Mouse (Mus musculus): Measurements from ENCODE around the gene Eml3. TPM values are rescaled to one million over a fixed set of nuclear protein-coding genes. Genes with fewer than 3 reads are reported as not detected.
"Not testable (repeated sequence)": the region's sequence is repeated elsewhere in the genome, so short reads cannot be mapped to it uniquely, and the experiment has no call there.

The Eml3 gene
- polyA plus RNA-seq, 1 experiment from 2014 or later, result 35.6 TPM

DNA sequence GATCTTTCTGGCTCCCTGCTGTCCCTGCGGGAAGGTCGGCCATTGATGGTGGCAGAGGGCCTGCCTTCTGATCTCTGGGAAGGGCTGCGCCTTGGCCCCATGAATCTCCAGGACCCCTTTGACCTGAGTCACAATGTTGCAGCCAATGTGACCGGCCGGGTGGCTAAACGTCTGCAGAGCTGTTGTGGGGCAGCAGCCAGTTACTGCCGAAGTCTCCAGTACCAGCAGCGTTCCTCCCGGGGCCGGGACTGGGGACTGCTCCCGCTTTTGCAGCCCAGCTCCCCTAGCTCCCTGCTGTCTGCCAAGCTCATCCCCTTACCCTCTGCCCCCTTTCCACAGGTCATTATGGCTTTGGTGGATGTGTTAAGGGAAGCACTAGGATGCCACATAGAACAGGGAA is 35.7 kb downstream of the Eml3 start:
- no peak for ATAC-seq (ENCODE audit: borderline replicate concordance, extremely low read depth, low FRiP score, low TSS enrichment)
- H3K36me3 ChIP-seq, result peaks cover 66% of the 10 kb centered on the region
- no peaks in the 10 kb centered on the region for H3K27me3 ChIP-seq
- H3K27ac ChIP-seq, result no peak overlapping the region
- no peak overlapping the region for H3K4me2 ChIP-seq
- 86% methylated on average over 11 of the region's 11 CpGs for WGBS
- H3K9me3 ChIP-seq, result no peaks in the 10 kb centered on the region
- peaks cover 19% of the 10 kb centered on the region for H3K4me1 ChIP-seq
- no peak overlapping the region for H3K9ac ChIP-seq
- H3K4me3 ChIP-seq, result no peak overlapping the region

DNA sequence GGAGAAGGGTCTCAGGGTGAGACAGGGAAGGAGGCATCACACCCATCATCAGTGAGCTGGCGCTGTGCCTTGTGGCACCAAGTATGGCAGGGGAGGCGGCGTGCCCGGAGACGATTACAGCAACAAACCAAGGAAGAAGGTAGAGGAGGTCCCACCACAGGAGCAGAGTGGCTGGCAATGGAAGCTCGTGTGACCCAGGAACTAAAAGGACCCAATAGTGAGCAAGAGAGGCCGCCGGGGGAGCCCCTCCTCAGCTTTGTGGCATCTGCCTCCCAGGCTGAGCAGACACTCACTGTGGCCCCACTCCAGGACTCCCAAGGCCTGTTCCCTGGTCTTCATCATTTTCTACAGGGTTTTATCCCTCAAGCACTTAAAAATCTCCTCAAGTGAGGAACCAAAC is 36.4 kb downstream of the Eml3 start:
- Histone ChIP-seq H3K27me3 (no peaks in the 10 kb centered on the region), H3K4me1 (peaks cover 19% of the 10 kb centered on the region), H3K9me3 (no peaks in the 10 kb centered on the region), H3K36me3 (peaks cover 66% of the 10 kb centered on the region), H3K27ac (peak overlapping the region; percentile 94), H3K9ac (peak overlapping the region; percentile 61), H3K4me3 (peak overlapping the region; percentile 82), H3K4me2 (peak overlapping the region; percentile 55)
- WGBS, result 65% methylated on average over 8 of the region's 8 CpGs
- ATAC-seq (ENCODE audit: borderline replicate concordance, extremely low read depth, low FRiP score, low TSS enrichment), result no peak

DNA sequence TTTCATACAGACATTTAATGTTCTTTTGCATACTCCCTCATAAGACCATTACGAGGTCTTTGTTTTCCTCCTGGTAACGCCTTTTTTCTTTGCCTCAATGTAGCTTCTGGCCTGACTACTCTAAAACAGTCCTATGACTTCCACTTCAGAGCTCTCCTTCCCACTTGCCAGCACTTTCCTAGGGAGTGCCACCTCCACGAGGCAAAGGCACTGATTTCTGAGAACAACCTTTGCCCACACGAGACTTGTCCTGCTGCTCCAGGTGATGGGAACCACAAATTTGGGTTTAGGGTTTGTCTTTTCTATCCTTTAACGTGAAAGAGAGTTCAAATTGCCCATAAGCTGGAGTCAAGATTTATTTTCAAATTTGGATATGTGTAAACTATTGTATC is 36.8 kb downstream of the Eml3 start:
- peak overlapping the region; percentile 55 for H3K4me2 ChIP-seq
- H3K27ac ChIP-seq, result peak overlapping the region; percentile 94
- peaks cover 66% of the 10 kb centered on the region for H3K36me3 ChIP-seq
- WGBS, result 33% methylated on average over 5 of the region's 5 CpGs
- H3K4me3 ChIP-seq, result peak overlapping the region; percentile 82
- H3K9ac ChIP-seq, result peak overlapping the region; percentile 61
- peaks cover 19% of the 10 kb centered on the region for H3K4me1 ChIP-seq
- no peak for ATAC-seq (ENCODE audit: borderline replicate concordance, extremely low read depth, low FRiP score, low TSS enrichment)
- H3K9me3 ChIP-seq, result no peaks in the 10 kb centered on the region
- H3K27me3 ChIP-seq, result no peaks in the 10 kb centered on the region

DNA sequence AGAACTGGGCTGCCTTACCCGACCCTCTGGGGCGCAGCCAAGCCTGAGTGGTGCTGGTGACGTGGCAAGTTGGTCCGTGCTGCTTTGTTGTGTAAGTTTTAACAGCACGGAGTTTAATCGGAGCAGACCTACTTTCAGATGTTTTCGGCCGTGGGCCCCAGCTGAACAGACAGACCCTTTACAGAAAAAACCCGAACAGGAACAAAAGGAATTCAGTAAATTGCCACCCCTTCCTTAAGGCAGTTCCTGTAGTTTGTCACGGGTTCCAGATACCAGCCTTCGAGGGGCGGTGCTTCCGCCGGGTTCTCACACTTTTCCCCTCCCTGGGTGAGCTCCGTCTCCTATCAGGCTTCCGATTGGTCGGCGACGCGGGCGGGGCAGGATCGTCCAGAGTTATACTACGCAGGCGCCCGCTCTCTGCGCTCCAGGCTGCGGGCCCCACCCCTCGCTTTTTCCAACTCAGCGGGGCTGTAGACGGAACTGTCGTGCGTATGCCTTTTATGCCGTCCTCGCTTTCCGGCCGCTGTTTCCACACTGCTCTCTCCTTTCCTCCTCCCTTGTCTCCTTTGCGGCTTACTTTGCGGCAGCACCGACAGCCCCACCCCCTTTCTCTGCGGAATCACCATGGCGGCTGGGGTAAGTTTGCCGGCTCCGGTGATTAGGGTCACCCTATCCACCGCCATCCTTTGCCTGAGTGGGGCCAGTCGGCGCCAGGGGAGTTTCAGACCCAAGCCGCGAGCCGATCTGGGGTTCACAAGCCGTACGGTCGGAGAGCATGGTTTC is 37.4 kb downstream of the Eml3 start, which contains the start of gene Eef1g:
Gene Eef1g (plus strand): TSS at position 452 of the 783 bp plus-strand sequence.
- under 1% methylated on average over 52 of the region's 52 CpGs for WGBS
- Histone ChIP-seq H3K4me1 (peaks cover 19% of the 10 kb centered on the region), H3K9me3 (no peaks in the 10 kb centered on the region), H3K4me2 (peak within 1 kb of the TSS; percentile 61), H3K27ac (peak within 1 kb of the TSS; percentile 94), H3K27me3 (no peaks in the 10 kb centered on the region), H3K4me3 (peak within 1 kb of the TSS; percentile 82), H3K9ac (peak within 1 kb of the TSS; percentile 91), H3K36me3 (peaks cover 66% of the 10 kb centered on the region)
- ATAC-seq (ENCODE audit: borderline replicate concordance, extremely low read depth, low FRiP score, low TSS enrichment), result peak; percentile 99

DNA sequence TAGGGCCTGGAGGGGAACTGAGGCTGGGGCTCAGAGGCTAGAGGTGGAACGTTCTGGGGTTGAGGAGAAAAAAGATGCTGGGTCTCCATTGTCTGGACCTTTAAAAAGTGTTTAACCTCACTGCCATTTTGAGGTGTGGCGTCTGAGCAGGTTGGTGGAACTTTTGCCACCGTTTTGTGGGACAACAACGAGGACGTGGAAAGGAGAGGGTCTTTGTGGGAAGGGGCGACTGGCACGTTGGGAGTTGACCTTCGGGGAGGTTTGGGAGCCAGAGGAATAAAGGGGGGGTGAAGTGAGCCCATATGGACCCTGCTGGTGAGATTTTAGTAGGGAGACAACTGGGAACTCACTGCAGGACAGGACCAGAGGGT is 38.0 kb downstream of the Eml3 start:
- Histone ChIP-seq H3K4me3 (peak overlapping the region; percentile 82), H3K9ac (peak overlapping the region; percentile 91), H3K27ac (peak overlapping the region; percentile 84), H3K9me3 (no peaks in the 10 kb centered on the region), H3K27me3 (no peaks in the 10 kb centered on the region), H3K36me3 (peaks cover 66% of the 10 kb centered on the region), H3K4me2 (peak overlapping the region; percentile 61), H3K4me1 (peaks cover 19% of the 10 kb centered on the region)
- no peak for ATAC-seq (ENCODE audit: borderline replicate concordance, extremely low read depth, low FRiP score, low TSS enrichment)
- WGBS, result 0% methylated on average over 8 of the region's 8 CpGs

DNA sequence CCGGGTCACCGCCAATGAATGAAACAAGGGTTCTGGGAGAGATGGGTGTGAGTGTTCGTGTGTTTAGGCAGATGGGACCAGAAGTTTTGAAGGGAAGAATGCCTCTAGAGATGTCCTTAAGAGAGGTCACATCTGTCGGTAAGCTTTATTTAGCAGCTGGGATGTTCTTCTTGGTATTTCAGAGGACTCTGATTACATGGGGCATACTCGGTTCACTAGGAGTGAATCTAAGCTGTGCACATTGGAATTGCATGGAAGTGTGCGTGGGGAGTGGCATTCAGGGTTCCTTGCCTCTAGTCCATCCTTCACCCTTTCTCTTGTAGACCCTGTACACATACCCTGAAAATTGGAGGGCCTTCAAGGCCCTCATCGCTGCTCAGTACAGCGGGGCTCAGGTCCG is 38.5 kb downstream of the Eml3 start:
- Histone ChIP-seq H3K4me2 (peak overlapping the region; percentile 61), H3K4me3 (peak overlapping the region; percentile 82), H3K9ac (peak overlapping the region; percentile 91), H3K4me1 (peaks cover 19% of the 10 kb centered on the region), H3K27me3 (no peaks in the 10 kb centered on the region), H3K36me3 (peaks cover 66% of the 10 kb centered on the region), H3K9me3 (no peaks in the 10 kb centered on the region), H3K27ac (peak overlapping the region; percentile 84; the same call in 1 of the 2 replicates)
- WGBS, result 2% methylated on average over 9 of the region's 9 CpGs
- no peak for ATAC-seq (ENCODE audit: borderline replicate concordance, extremely low read depth, low FRiP score, low TSS enrichment)

DNA sequence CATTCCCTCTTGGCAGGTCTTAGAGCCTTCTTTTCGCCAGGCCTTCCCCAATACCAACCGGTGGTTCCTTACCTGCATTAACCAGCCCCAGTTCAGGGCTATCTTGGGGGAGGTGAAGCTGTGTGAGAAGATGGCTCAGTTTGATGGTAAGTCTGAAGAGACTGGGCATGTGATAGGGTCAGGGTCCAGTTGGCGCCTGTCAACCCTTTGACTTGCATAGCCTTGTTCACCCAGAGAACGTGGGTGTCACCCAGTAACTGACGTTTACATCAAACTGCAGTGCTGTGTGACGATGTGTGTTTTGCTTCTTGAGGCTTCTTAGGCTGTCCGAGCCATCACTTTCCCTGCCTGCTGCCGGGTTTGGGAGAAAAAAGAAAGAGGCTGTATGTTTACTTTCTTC is 43.1 kb downstream of the Eml3 start:
- WGBS, result 73% methylated on average over 8 of the region's 8 CpGs
- ATAC-seq (ENCODE audit: borderline replicate concordance, extremely low read depth, low FRiP score, low TSS enrichment); H3K9me3 ChIP-seq: not testable (repeated sequence)

DNA sequence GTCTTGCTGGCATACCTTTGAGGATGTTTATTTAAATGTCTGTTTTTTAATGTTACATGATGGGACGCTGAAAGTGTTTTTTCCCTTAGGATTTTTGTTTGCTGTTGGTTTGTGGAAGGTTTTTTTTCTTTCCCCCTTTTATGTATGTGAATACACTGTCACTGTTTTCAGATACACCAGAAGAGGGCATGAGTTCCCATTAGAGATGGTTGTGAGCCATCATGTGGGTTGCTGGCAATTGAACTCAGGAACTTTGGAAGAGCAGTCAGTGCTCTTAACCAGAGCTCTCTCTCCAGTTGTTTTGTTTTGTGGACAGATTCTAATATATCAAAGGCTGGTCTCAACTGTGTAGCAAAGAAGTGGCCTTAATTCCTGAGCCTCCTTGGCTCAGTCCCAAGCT is 45.3 kb downstream of the Eml3 start:
- H3K4me1 ChIP-seq, result no peaks in the 10 kb centered on the region
- 61% methylated on average over 1 of the region's 1 CpGs for WGBS
- no peak overlapping the region for H3K4me3 ChIP-seq
- no peaks in the 10 kb centered on the region for H3K9me3 ChIP-seq
- no peak overlapping the region for H3K27ac ChIP-seq
- ATAC-seq (ENCODE audit: borderline replicate concordance, extremely low read depth, low FRiP score, low TSS enrichment), result no peak
- H3K4me2 ChIP-seq, result no peak overlapping the region
- no peak overlapping the region for H3K9ac ChIP-seq
- H3K27me3 ChIP-seq, result no peaks in the 10 kb centered on the region
- H3K36me3 ChIP-seq, result peaks cover 99% of the 10 kb centered on the region

More for the DNA sequence above, 43.1 kb downstream of the Eml3 start:
- not testable (repeated sequence) for H3K4me2 ChIP-seq, H3K27ac ChIP-seq, H3K4me3 ChIP-seq, H3K4me1 ChIP-seq, H3K27me3 ChIP-seq, H3K9ac ChIP-seq
- peaks cover 87% of the 10 kb centered on the region for H3K36me3 ChIP-seq

DNA sequence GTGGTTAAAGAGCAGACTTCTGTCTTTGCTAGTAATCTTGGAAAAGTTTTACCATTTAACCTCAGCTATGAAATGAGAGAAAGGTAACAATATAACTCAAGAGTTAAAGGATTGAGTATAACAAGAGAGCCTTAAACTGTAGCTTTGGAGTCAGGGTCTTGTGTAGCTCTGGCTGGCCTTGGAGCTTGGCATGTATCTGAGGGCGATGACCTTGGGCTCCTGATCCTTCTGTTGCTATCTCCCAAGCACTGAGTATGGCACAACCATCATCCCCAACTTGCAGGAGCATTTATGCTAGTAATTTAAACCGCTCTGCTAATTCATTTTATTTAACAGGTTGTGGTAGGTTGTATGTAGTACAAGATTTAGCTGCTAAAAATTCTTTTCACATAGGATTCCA is 46.1 kb downstream of the Eml3 start:
- 86% methylated on average over 2 of the region's 2 CpGs for WGBS
- no peak overlapping the region for H3K27ac ChIP-seq
- H3K4me1 ChIP-seq, result peaks cover 5% of the 10 kb centered on the region; the same call in 1 of the 2 replicates
- no peak overlapping the region for H3K9ac ChIP-seq
- ATAC-seq (ENCODE audit: borderline replicate concordance, extremely low read depth, low FRiP score, low TSS enrichment), result no peak
- no peak overlapping the region for H3K4me2 ChIP-seq
- H3K9me3 ChIP-seq, result no peaks in the 10 kb centered on the region
- H3K36me3 ChIP-seq, result peaks cover 99% of the 10 kb centered on the region
- no peaks in the 10 kb centered on the region for H3K27me3 ChIP-seq
- H3K4me3 ChIP-seq, result no peak overlapping the region

DNA sequence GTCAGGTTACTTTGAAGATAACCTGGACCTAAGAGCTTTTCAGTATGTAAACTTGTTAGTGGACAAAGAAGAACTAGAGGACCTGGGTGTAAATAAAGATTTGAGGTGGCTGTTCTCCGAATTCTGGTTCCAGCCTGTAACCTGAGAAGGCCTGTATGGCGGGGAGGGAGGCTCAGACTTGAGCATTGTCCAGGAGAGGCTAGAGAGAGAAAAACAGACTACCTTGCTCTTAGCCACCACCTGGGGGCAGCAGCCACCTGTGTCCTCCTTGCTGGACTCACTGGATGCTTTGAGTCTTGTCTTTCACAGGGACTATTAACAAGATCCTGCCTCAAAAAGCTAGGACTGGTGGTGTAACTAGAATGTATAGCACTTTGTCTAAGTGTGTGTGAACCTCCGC is 47.2 kb downstream of the Eml3 start:
- H3K4me2 ChIP-seq, result no peak overlapping the region
- no peak overlapping the region for H3K4me3 ChIP-seq
- peaks cover 91% of the 10 kb centered on the region for H3K36me3 ChIP-seq
- H3K9me3 ChIP-seq, result no peaks in the 10 kb centered on the region
- peak; percentile 65; the same call in 1 of the 2 replicates for ATAC-seq (ENCODE audit: borderline replicate concordance, extremely low read depth, low FRiP score, low TSS enrichment)
- peaks cover 11% of the 10 kb centered on the region for H3K4me1 ChIP-seq
- H3K27ac ChIP-seq, result no peak overlapping the region
- no peaks in the 10 kb centered on the region for H3K27me3 ChIP-seq
- 43% methylated on average over 3 of the region's 3 CpGs for WGBS
- H3K9ac ChIP-seq, result no peak overlapping the region

DNA sequence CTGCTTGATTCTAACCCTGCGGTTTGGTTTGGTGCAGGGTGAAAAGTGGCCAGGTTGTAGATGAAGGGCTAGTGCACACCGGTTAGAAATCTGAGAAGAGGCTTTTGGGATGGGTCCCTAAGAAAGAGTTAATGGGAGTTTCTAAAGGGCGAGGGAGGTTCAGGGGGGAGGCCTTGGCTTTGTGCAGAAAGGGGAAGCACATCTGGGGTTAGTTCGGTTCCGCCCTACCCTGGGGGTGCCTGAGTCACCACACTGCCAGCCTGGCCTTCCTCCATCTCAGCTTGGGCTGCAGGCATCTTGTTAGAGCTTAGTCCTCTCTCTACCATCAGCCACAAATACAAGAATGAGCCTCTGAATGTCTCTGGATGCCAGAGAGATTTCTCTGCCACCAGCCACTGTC is 51.4 kb downstream of the Eml3 start:
- H3K4me1 ChIP-seq, result peaks cover 51% of the 10 kb centered on the region
- peak overlapping the region; percentile 15; the same call in 1 of the 2 replicates for H3K27ac ChIP-seq
- H3K9ac ChIP-seq, result no peak overlapping the region
- no peaks in the 10 kb centered on the region for H3K9me3 ChIP-seq
- H3K4me3 ChIP-seq, result no peak overlapping the region
- ATAC-seq (ENCODE audit: borderline replicate concordance, extremely low read depth, low FRiP score, low TSS enrichment), result no peak
- no peaks in the 10 kb centered on the region for H3K27me3 ChIP-seq
- H3K4me2 ChIP-seq, result no peak overlapping the region
- H3K36me3 ChIP-seq, result peaks cover 49% of the 10 kb centered on the region
- WGBS, result 53% methylated on average over 5 of the region's 5 CpGs

DNA sequence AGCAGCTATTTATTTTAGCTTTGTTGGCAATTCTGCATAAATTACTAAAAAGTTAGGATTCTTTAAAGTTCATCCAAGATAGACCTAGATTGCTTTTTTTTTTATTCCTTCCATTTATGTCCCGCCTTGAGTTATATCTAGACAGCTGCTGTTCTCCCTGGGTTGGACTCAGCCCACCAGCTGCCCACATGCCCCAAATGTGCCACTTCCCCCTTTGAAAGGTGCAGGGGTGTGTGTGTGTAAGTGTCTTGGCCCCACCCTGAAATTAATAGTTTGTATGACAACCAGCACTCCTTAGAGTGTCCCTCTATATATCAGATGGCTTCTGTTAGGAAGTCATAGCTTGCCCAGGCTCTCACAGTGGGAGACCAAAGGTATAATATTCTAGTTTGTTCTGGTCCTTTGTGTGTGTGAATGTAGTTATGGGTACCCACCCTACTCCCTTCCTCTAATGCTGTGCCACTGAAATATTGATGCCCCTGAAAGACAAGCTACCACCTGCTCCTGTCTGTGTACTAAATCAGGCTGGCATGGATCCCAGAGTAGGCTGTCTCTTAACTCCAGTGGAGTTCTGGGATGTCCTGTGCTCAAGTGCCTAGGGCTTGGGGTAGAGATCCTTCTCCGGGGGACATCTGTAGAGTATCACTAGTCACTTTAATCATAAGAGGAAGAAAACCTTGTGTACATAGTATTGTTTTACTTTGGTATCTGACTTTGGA is 52.3 kb downstream of the Eml3 start:
- Histone ChIP-seq H3K9ac (no peak overlapping the region), H3K4me1 (peaks cover 56% of the 10 kb centered on the region), H3K9me3 (no peaks in the 10 kb centered on the region), H3K27ac (peak overlapping the region; percentile 15; the same call in 1 of the 2 replicates), H3K4me2 (no peak overlapping the region), H3K27me3 (no peaks in the 10 kb centered on the region), H3K4me3 (no peak overlapping the region), H3K36me3 (peaks cover 41% of the 10 kb centered on the region)
- WGBS, result 65% methylated on average over 2 of the region's 2 CpGs
- no peak for ATAC-seq (ENCODE audit: borderline replicate concordance, extremely low read depth, low FRiP score, low TSS enrichment)
